Mouse (Mus musculus): ENCODE results near the gene Il10. TPM values are rescaled to one million over a fixed set of nuclear protein-coding genes. Genes with fewer than 3 reads are reported as not detected.

Gene Il10
- total RNA-seq, 2 experiments from 2014 or later, result not detected

DNA sequence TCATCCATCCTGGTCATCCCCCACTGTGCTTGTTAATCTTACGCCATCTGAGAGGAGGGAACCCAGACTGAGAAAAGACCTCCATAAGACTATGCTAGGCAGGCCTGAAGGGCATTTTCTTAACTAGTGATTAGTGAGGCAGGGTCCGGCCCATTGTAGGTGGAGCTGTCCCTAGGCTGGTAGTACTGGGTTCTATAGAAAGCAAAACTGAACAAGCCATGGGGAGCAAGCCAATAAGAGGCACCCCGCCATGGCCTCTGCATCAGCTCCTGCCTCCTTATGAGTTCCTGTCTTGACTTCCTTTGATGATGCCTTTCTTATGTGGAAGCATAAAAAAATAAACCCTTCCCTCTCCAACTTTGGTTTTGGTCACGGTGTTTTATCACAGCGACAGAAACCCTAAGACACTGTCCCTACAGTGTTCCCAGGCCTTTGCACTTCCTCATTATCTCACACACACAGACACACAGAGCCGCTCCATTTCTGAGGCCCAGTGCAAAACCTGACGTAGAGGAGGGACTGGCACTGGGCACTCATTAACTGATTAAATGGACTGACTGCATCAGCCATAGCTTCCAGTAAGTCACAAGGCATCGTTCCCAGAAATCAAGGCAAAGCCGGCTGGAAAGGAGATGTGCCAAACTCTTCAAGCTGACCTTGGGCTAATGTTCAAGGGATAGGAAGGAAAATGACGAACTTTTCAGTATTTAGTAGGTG lies 48.5 kb downstream of the Il10 start:
- no peak for DNase-seq (ENCODE audit: low spot score in 2 of 2)
- intact Hi-C loops (cut with DNase I), result no loop called here

DNA sequence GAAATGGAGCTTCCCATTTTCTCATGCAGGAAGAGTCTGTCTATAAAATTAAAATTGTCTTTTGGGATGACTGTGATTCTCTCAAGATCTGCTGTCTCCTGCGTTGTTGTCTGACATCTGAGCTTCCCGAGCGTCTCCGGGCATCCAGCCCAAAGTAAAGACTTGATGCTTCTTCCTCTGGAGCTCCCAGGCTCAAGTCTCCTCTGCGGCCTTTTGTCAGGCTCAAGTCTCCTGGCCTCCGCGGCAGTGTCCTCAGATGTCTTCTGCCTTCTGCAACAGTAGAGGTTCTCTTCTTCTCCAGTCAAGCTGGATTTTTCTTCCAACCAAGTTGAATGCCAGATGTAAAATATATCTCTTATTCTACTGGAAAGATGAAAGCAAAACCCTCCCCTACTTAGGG lies 49.4 kb downstream of the Il10 start:
- no peak for DNase-seq (ENCODE audit: low spot score in 2 of 2)
- intact Hi-C loops (cut with DNase I), result no loop called here

DNA sequence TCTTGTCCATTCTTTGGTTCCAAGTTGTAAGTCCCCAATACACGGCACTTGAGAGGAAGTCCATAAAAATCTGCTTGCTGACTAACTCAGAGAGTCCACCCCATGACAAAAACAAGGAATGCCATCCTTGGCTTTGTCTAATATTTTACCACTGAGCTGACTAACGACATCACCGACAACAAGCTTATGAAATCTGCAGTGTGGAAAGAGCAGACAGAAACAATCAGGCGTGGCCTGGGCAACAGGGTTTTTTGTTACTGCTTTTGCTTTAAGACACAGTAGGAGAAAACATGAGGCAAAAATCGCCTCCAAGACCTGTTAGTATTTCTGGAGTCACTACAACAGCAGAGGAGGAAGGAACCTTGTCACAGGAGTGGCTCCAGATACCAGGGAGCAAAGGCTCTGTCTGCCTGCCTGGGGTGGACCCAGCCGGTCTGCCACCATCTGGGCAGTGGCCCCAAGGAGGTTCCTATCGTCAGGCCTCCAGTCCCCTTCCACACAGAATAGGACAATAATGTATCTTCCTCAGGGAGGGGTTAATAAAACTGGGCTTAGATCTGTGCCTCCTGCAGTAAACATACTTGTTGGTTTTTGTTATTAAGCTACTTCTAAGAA lies 52.8 kb downstream of the Il10 start:
- intact Hi-C loops (cut with DNase I), result no loop called here
- DNase-seq (ENCODE audit: low spot score in 2 of 2), result no peak

DNA sequence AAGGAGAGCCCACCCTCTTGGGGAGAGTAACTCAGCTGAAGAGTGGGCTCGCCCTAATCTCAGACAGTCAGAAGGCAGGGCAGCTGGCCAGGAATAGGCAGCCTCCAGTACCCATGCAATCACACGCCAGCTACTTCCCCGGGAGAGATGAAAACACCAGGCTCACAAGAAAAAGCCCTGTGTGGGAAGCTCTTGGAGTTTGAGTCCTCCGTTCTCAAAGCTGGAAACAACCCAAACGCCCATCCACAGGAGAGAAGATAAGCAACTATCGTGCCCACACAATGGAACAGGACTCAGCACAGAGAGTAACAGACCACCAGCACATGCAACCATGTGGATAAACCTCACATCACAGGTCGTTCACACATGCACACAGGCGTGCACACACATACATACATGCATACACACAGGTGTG lies 54.9 kb downstream of the Il10 start:
- DNase-seq (ENCODE audit: low spot score in 2 of 2), result peak; percentile 68 to 71
- intact Hi-C loops (cut with DNase I), result no loop called here

Other genes starting within 250 kb of the Il10 start
- gene Fcamr, start 218.9 kb upstream of the Il10 start, total RNA-seq (2021), result not detected
- gene Pigr, start 193.2 kb upstream of the Il10 start, total RNA-seq (2021), result not detected
- under 1 TPM in 1 of 2 experiments, not detected in 1; 0.93 TPM for gene Fcmr, start 154.2 kb upstream of the Il10 start, total RNA-seq (2021)
- gene Il24, start 132.4 kb upstream of the Il10 start, total RNA-seq (2021), result not detected
- not detected for gene Il20, start 108.4 kb upstream of the Il10 start, total RNA-seq (2021)
- not detected for gene Il19, start 79.7 kb upstream of the Il10 start, total RNA-seq (2021)
- 10 to 100 TPM; 26.3 to 30.7 TPM for gene Mapkapk2, start 78.0 kb downstream of the Il10 start, total RNA-seq (2021)
- 10 to 100 TPM in 1 of 2 experiments, 1 to 10 TPM in 1; 8.1 to 14.0 TPM for gene Dyrk3, start 118.5 kb downstream of the Il10 start, total RNA-seq (2021)
- 10 to 100 TPM; 31.6 to 38.6 TPM for gene Eif2d, start 133.3 kb downstream of the Il10 start, total RNA-seq (2021)
- 10 to 100 TPM; 24.6 to 31.7 TPM for gene Rassf5, start 225.4 kb downstream of the Il10 start, total RNA-seq (2021)